Mouse (Mus musculus) E14TG2a.4 (cell line): ENCODE data around the gene Tmem100.
A peak's percentile ranks its signal among the peaks of the same experiment; 100 is the strongest.

Experiments
- H3K27me3 ChIP-seq: 2 replicates; pipeline ENCODE4 v1.6.1; 2014; ENCODE audit warnings: low read length, control low read depth; ENCODE audit not compliant: insufficient read depth
- H3K36me3 ChIP-seq: 2 replicates; pipeline ENCODE4 v1.6.1; 2014; ENCODE audit warnings: low read length, control low read depth; ENCODE audit not compliant: insufficient read depth
- H3K4me1 ChIP-seq: replicated peaks from 2 replicates; pipeline ENCODE4 v1.6.1; 2014; ENCODE audit warnings: low read depth, low read length, control low read depth
- H3K4me3 ChIP-seq: replicated peaks from 2 replicates; pipeline ENCODE4 v1.5.1; 2014; ENCODE audit warnings: mild to moderate bottlenecking, low read length
- H3K9me3 ChIP-seq: 2 replicates; pipeline ENCODE4 v1.6.1; 2014; ENCODE audit warnings: low read length, control low read depth
- CTCF ChIP-seq: conservative IDR thresholded peaks from 2 replicates; pipeline ENCODE4 v1.5.1; 2014; ENCODE audit warnings: low read length
- NANOG ChIP-seq: IDR thresholded peaks from 2 replicates; pipeline ENCODE4 v1.6.1; 2014; ENCODE audit warnings: borderline replicate concordance, low read length, mixed read lengths
- POU5F1 ChIP-seq: IDR thresholded peaks from 2 replicates; pipeline ENCODE4 v1.6.1; 2014; ENCODE audit warnings: low read length, borderline replicate concordance

Gene Tmem100

GRCm38 (mm10) chr11:90038022-90038421 lies 7.9 kb downstream of the Tmem100 start:
- Histone ChIP-seq H3K4me1 (no peaks in the 10 kb centered on the region), H3K9me3 (no peaks in the 10 kb centered on the region), H3K36me3 (no peaks in the 10 kb centered on the region), H3K27me3 (peaks cover 16% of the 10 kb centered on the region), H3K4me3 (no peak overlapping the region)
- TF ChIP-seq NANOG (no peak), POU5F1 (no peak), CTCF (peak; percentile 70)

DNA sequence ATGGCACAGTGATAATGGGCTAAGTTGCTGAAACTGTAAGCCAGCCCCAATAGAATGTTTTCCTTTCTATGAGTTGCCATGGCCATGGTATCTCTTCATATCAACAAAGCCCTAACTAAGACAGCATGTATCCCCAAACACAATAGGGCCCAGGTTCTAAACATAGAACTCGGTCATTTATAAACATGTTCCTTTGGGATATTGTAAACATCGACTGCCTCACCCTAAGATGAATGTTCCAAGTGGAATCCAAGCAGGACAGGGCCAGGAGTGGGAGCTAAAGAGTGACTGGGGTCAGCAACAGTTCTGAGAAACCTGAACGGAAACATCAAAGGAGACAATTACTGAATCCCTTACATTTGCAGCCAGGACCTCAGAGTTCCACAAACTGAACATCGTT lies 14.3 kb downstream of the Tmem100 start:
- H3K9me3 ChIP-seq, result no peaks in the 10 kb centered on the region
- H3K4me1 ChIP-seq, result no peaks in the 10 kb centered on the region
- TF ChIP-seq NANOG (no peak), POU5F1 (no peak), CTCF (no peak)
- H3K4me3 ChIP-seq, result no peak overlapping the region
- no peaks in the 10 kb centered on the region; the same call in 1 of the 2 replicates for H3K27me3 ChIP-seq
- H3K36me3 ChIP-seq, result no peaks in the 10 kb centered on the region

DNA sequence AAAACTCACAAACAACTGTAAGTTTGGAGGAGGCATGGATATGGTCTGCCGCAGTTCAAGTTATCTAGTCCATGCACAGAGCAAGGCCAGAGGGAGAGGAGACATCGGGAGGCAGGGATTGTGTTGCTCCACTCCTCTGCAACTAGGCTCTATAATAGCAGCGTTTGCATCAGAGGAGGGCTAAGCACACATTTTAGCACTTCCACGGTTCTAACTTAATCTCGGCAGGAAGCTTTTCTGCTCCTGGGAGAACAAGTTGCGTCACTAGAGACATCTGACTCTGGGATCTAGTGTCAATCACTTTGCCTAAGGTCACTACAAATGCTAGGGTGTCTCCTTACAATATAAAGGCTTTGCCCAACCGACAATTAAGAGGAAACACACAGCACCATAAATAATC lies 16.1 kb downstream of the Tmem100 start:
- no peaks in the 10 kb centered on the region for H3K36me3 ChIP-seq

GRCm38 (mm10) chr11:90047271-90047670 lies 17.1 kb downstream of the Tmem100 start:
- Histone ChIP-seq H3K27me3 (no peaks in the 10 kb centered on the region; the same call in 1 of the 2 replicates), H3K36me3 (no peaks in the 10 kb centered on the region), H3K4me3 (no peak overlapping the region), H3K4me1 (no peaks in the 10 kb centered on the region), H3K9me3 (no peaks in the 10 kb centered on the region)
- TF ChIP-seq CTCF, result no peak
- no peak for TF ChIP-seq POU5F1
- no peak for TF ChIP-seq NANOG

More for the DNA sequence above, 16.1 kb downstream of the Tmem100 start:
- Histone ChIP-seq H3K9me3 (no peaks in the 10 kb centered on the region), H3K4me1 (no peaks in the 10 kb centered on the region), H3K27me3 (no peaks in the 10 kb centered on the region; the same call in 1 of the 2 replicates), H3K4me3 (no peak overlapping the region)
- TF ChIP-seq CTCF, result no peak
- TF ChIP-seq POU5F1, result no peak
- no peak for TF ChIP-seq NANOG

- Histone ChIP-seq H3K36me3 (no peaks in the 10 kb centered on the region), H3K4me1 (no peaks in the 10 kb centered on the region), H3K9me3 (no peaks in the 10 kb centered on the region), H3K27me3 (no peaks in the 10 kb centered on the region; the same call in 1 of the 2 replicates), H3K4me3 (no peak overlapping the region)
- TF ChIP-seq NANOG (no peak), POU5F1 (no peak), CTCF (no peak)
Measured at GRCm38 (mm10) chr11:90050016-90050415, 19.9 kb downstream of the Tmem100 start.

DNA sequence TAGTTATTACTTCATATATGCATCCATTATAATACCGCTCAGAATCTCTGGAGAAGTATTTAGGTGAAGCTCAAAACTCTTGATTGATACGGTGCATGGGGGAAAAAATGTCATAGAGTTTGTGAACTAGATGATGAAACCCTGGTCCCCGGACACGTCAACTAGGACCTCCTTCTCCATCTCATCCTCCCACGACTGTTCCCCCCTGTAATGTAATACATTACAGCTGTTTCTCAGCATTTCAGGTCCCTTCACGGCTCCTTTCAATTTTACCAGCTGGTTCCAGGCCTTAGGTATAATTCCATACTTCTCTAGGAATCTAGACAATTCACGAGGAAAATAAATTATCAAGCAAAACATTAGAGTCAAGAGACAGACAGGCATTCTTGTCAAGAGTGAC lies 22.6 kb downstream of the Tmem100 start:
- TF ChIP-seq NANOG (no peak), POU5F1 (no peak), CTCF (no peak)
- Histone ChIP-seq H3K36me3 (no peaks in the 10 kb centered on the region), H3K4me3 (no peak overlapping the region), H3K4me1 (no peaks in the 10 kb centered on the region), H3K9me3 (no peaks in the 10 kb centered on the region), H3K27me3 (no peaks in the 10 kb centered on the region)

DNA sequence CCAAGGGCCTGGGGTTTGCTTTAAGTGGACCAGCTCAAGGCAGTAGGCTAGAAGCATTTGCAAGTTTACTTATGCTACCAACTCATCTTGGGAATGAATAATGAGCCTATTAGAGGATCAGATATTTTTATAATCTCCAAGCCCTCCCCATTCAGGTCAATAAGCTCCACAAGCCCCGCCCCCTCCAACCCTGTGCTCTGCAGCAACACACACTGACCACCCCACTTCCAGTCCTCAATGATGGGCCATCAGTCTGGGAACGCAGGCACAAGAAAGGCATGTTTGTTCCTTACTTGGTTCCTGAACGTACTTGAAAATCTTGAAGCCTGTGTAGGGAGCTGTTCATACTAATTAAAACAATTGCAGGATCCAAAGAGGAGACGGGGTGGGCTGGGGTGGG lies 23.7 kb downstream of the Tmem100 start:
- TF ChIP-seq CTCF (no peak), POU5F1 (no peak), NANOG (no peak)
- Histone ChIP-seq H3K27me3 (no peaks in the 10 kb centered on the region), H3K4me1 (no peaks in the 10 kb centered on the region), H3K9me3 (no peaks in the 10 kb centered on the region), H3K4me3 (no peak overlapping the region), H3K36me3 (no peaks in the 10 kb centered on the region)

GRCm38 (mm10) chr11:90054401-90054800 lies 24.3 kb downstream of the Tmem100 start:
- Histone ChIP-seq H3K4me3 (no peak overlapping the region), H3K27me3 (no peaks in the 10 kb centered on the region), H3K4me1 (no peaks in the 10 kb centered on the region), H3K36me3 (no peaks in the 10 kb centered on the region), H3K9me3 (no peaks in the 10 kb centered on the region)
- TF ChIP-seq NANOG (no peak), POU5F1 (no peak), CTCF (no peak)

- H3K27me3 ChIP-seq, result no peaks in the 10 kb centered on the region
- H3K9me3 ChIP-seq, result no peaks in the 10 kb centered on the region
Measured at GRCm38 (mm10) chr11:90057070-90057469, 26.9 kb downstream of the Tmem100 start.

More at GRCm38 (mm10) chr11:90057070-90057469, 26.9 kb downstream of the Tmem100 start:
- TF ChIP-seq CTCF (no peak), NANOG (no peak), POU5F1 (no peak)
- H3K4me3 ChIP-seq, result no peak overlapping the region
- no peaks in the 10 kb centered on the region for H3K4me1 ChIP-seq
- H3K36me3 ChIP-seq, result no peaks in the 10 kb centered on the region
